Mouse (Mus musculus) cerebellum, postnatal 14 days (tissue): ENCODE measurements around the gene Arl10.
A peak's percentile ranks its signal among the peaks of the same experiment; 100 is the strongest.

Experiments
- DNase-seq, 2 experiments: peaks; one replicate each; pipeline ENCODE4 v3.0.0; 2021; ENCODE audit warnings: mixed read lengths in 2 of 2

The Arl10 gene

DNA sequence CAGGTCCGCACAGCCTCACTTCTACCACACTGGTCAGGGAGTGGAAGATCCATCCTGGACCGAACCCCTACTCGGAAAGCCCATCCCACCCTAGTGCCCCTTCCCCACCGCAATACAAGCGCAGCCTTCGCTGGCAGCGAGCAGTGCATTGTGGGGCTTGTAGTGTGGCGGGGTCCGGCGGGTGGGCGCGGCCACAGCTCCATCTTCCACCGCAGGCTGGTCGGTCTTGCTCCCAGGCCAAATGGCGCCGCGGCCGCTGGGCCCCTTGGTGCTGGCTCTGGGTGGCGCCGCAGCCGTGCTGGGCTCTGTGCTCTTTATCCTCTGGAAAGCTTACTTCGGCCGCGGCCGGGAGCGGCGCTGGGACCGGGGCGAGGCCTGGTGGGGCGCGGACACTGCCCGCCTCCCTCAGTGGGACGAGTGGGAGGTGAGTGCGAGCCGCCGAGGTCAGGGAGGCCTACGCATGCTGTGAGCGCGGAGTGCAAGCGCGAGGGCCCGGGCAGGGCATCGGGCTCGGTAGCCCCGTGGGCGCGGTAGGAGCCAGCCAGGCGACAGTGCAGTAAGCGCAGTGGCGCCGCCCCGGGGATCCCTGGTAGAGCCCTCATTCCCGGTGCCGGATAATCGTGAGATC lies at the start of gene Arl10:
Arl10 (plus strand) TSS at position 162 of the 628 bp plus-strand sequence.
- peak; percentile 80 to 85 for DNase-seq

DNA sequence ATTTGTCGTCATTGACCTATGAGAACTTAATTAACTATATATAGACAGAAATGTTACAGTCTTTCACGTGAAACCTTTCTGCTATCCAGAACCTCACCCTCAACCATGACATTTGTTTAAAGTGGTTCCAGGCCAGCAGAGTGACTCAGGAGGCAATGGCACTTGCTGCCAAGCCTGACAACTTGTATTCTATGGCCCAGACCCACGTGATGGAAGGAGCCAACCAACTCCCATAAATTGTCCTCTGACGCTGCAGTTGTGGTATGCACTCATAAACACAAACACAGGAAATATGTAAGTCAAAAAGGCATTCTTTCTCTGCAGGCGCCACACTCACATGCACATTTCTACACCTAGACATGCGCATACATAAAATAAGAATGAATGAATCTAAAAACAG lies 47.7 kb upstream of the Arl10 start:
- DNase-seq = no peak

DNA sequence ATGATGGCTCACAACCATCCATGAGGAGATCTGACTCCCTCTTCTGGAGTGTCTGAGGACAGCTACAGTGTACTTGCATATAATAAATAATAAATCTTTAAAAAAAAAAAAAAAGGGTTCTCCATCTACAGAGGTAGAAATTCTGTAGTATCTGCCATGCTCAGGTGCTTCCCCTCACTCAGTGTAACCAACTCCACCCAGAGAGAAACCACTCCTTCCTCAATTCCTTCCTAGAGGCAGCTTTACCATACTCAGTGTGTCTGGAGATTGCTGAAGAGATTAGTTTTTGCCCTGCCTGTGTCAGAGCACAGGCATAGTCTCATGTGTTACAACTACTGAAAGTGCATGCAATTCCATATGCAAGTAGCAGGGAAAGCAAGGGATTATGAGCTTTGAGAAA lies 42.7 kb upstream of the Arl10 start:
- no peak for DNase-seq

- DNase-seq = no peak
Observed at GRCm38 (mm10) chr13:54548036-54548435, 26.8 kb upstream of the Arl10 start.

DNA sequence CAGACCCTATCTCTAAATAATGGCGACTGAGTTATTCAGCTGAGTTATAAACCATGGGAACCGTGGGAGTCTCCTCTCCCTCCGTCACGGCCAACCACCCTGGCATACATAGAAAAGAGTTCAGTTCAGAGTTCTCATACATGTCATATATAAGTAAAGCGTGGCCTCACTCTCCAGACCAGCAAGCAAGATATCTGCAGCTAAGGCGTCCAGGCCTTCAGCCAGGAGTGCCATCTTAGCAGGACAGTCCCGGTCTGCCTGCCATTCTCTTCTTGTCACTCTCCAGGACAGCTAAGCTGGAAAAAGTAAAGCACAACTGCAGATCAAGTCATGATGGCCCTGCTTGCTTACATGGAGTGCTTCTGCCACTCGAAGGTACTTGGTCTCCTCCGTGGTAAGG lies 18.6 kb upstream of the Arl10 start:
- no peak for DNase-seq

DNA sequence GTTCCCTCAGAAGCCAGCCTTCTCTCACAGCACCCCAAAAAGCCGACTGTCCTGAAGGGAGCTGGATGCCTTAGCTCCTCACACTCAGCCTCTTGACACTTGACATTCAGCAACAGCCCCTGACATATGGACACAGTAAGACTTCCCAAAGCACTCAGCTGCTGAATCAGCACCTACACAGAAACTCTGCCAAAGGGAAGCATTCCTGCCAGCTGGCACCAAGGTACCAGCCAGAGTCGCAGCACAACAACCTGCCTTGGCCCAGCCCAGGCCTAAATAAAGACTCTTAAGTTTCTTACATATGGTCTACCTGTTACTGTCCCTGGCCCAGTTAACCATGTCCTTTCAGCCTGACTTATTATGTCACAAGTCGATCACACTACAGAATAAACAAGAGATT lies 18.0 kb upstream of the Arl10 start:
- DNase-seq = peak; percentile 94 to 96

DNA sequence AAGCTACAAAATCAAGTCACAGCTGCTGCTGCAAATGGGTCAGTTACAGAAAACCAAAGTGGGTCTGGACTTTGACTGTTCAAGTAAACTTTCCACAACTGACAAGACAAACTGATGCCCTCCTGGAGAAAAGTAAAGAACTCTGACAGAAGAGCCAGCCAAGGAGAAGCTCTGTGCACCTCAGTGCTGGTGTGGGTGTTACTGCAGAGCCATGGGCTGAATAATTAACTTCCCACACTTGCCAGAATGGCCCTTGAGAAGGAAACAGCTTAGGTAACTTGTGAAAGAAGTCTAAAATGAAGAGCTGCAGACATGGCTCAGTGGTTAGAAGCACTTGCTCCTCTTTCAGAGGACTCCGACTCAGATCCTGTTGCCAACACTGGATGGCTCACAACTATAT lies 17.2 kb upstream of the Arl10 start:
- no peak for DNase-seq

DNA sequence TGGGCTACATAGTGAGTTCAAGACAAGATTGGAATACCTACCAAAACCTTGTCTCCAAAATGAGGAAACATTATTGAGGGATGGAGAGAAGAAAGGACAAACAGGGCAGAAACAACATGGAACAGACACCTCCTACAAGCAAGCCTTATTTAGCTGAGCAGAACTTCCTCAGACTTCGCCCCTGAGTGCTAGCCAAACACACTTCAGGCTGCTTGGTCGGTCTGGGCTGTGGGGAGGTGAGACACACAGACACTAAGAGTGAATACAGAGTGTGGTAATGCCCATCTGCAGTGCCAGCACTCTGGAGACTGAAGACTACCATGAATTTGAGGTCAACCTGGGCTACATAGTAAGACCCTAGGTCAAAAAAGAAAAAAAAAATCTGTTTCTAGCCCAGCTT lies 15.2 kb upstream of the Arl10 start:
- no peak for DNase-seq

GRCm38 (mm10) chr13:54560608-54561007 lies 14.2 kb upstream of the Arl10 start:
- DNase-seq = no peak

DNA sequence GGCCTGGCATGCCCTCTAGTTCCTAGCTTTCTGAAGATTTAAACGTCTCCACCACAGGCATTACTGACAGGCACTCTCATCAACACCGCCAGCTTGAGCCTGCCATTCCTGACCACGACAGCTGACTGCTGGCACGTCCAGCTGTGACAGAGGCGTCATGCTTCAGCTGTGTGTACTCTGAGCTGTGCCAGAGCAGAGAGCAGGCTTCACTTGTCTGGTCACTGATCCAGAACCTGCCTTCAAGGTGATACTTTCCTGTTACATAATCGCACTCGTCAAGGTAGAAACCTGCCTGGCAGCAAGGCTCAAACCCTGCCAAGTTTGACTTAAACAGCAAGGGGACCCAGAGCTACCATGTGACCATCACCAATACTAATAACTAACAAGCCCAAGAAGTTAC lies 12.3 kb upstream of the Arl10 start:
- DNase-seq = no peak

DNA sequence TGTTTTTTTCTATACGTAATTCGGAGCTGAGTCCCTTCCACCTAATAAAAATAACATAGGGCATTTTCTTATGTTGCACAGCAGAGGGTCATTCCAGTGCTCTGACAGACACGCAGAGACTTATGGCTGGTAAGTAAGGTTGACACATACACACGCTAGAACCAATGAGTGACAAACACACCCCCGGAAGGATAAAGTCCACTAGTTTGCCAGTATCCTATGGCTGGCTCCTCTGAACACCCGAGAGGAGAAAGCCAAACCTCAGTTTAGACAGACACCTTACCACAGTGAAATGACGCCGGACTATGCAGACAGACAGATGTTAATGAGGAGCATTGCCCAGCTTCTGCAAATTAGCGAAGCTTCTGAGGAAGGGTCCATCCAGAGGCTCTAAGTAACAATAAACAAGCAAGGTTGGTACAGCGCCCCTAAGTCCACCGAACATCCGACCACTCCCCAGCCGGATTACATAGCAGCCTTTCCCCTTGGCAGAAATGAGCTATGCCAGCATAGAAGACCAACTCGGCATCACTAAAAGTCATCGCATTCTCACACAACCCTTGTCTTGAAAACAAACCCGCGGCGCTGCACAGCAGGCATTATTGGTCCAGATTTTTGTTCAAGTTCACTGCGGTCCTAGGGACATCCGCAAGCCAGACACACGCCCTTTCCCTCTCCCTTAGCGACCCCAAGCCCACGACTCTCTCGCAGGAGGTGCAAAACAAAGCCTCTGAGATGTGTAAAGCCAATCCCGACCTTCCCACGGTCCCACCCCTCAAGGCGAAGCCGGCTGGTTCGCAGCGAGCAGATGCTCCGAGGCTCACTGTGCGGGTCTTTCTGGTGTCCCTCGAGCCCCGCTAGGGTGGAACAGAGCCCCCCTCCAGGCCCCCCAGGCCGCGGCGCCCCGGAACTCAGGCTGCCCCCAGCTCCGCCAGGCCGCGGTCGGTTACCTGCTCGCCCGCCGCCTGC lies 10.3 kb upstream of the Arl10 start:
- peak in 1 of 2 experiments; percentile 45 for DNase-seq

DNA sequence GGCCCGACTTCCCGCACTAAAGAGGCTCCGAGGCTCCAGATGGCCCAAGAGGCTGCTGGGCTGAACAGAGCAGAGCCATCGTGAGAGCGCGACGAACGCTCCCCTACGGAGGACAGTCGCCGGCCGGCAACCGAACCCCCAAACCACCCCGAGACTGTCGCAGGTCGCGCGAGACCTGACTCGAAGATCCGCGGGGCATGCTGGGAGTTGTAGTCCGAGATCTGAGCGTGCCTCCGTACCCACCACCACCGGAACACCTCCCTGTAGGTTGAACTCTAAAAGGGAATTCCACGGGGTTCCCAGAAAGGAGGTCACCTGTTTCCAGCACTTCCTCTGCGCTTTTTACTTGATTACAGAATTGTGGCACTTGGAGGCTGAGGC lies 9.6 kb upstream of the Arl10 start, which contains the start of gene 4833439L19Rik:
4833439L19Rik (minus strand) TSS at position 235 of the 381 bp plus-strand sequence.
- DNase-seq = peak; percentile 97

DNA sequence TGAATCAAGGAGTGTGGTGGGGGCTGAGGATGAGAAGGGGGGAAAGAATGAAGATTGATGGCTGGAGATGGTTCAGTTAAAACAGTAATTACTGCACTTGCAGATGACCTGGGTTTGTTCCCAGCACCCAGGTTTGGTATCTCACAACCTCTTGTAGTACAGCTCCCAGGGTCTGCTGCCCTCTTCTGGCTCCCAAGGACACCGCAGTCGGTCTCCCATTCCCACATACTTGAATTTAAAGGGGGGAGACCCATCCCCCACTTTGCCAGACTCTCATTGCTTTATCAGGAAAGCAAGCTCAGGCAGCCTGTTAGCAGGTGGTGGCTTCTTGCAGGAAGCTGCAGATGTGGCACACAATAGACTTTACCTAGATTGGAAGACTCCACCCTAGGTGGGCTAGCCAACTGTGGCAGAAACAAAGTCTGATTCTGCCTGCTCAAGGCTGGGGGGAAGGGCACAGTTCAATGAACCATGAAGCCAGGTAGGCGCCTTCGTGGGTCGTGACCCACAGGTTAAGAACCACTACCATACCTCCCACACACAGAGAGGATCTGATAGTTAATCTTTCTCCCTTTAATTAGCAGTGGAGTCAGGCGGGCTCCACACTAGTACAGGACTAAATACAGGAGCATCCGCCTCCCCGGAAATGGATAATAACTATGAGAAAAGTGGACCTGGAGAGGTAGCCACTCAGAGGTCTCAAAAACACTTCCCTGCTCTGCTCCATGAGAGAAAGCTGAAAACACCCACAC lies 9.0 kb upstream of the Arl10 start:
- DNase-seq = peak; percentile 71 to 80

DNA sequence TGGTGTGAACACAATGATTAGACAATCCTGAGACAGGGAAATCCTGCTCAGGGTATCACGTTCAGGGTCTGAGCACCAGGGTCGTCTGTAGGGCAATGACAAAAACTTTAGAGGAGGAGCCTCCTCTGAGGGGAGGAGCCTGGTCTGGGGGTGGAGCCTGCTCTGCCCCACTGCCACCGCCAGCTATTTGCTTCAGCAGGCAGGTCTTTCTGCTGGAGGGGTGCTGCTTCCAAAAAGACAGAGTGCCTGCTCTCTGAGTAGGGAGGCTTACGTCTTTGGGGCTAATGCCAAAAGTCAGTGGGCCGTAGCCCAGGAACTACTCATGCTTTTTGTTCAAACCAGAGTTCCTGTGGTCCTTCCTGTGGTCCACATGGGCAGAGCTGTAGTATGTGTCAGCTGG lies 6.4 kb upstream of the Arl10 start:
- DNase-seq = no peak

GRCm38 (mm10) chr13:54569282-54569681 lies 5.5 kb upstream of the Arl10 start:
- DNase-seq = no peak

DNA sequence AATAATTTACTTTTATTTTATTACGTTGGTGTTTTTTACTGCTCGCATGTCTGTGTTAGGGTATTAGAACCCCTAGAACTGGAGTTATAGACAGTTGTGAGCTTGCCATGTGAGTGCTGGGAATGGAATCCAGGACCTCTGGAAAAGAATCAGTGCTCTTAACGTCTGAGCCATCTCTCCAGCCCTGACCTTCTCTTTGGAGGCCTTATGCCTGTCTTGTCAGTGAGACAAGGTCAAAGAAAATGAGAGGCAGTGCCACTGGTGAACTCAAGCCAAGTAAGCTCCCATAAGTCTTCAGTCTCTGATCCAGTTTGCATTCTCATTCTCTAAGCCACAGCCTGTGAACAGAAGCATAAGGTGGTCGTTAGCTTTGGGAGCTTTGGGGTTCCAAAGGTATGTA lies 4.1 kb upstream of the Arl10 start:
- no peak for DNase-seq

DNA sequence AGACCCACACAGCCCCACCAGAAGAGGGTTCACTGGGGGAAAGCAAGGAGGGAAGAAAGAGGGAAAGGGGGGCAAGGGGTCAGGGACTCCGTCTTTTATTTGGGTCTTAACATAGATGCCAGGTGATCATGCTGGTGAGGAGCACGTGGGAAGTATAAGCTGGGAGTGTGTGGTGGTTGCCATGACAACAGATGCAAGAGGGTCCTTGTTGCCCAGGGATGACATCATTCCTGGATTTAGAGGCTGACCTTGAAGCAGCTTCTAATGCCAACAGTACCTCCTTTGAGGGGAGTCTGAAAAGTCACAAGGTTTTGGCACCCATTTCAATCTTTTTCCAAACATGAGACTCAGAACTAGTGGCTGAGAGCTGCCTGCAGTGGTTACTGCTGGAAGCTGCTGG lies 3.2 kb upstream of the Arl10 start:
- DNase-seq = no peak

DNA sequence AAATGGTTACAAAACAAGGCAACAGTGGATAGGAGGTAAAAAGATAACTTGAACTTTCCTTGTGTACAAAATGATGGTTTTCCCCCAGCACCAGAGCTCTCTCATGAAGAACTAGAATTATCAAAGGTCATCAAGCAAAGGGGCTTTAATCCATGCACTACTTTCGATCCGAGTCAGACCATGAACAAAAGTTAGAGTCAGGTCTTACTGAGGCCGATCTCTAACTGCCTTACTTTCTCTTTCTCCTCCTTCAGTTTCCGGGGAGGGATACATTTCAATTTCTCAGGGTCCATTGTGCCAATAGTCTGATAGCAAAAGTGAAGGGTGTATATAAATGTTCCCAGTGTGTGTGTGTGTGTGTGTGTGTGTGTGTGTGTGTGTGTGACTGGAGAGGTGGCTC lies 2.2 kb upstream of the Arl10 start:
- DNase-seq = no peak

DNA sequence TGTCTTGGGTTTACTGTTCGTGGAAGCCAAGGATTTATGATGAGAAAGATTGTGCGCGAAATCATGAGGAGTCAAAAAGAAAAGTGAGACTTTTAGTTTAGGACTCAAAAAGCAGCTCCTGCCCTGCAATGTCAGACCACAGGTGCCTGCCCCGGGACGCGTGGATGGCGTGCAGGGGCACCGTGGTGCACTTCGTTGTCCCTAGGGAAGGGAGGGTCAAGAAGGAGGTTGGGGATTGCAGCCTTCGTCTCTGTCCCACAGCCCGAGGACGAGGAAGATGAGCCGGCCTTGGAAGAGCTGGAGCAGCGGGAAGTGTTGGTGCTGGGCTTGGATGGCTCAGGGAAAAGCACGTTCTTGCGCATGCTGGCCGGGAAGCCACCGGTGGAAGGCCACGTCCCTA lies 674 bp downstream of the Arl10 start:
- DNase-seq = no peak

GRCm38 (mm10) chr13:54577652-54578507 lies 3.1 kb downstream of the Arl10 start:
- no peak for DNase-seq

DNA sequence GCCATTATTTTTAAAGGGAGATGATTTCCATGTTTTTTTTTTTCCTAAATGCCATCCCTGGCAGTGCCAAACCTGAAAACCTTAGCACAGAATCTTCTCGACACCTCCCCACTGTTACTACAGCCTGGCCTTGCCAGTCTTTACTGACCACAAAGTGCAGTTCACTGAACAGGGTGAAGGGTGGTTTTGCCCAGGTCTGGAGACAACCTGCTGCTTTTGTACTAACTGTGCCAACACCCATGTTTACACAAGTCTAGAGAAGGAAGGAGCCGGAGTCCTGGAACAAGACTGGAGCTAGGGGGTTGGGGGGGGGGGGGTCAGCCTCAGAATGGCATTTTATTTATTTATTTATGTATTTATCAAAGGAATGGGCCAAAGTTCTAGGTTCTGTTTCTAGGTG lies 6.6 kb downstream of the Arl10 start:
- no peak for DNase-seq

DNA sequence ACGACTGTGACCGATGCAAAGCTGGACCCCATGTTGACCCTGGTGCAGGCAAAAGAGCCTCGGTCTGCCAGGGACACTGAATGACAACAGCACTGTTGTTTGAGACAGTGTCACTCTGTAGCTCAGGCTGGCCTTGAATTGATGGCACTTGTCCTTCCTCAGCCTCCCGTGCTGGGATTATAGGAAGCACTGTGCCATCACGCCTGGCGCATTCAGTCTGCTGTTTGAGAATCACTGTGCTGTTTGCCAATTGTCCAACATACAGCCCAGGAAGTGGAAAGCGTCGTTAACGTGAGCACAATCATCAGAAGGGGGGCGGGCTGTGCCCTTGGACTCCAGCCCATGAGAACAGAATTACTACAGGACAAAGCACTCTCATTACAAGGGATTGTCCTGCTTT lies 7.3 kb downstream of the Arl10 start:
- no peak for DNase-seq

DNA sequence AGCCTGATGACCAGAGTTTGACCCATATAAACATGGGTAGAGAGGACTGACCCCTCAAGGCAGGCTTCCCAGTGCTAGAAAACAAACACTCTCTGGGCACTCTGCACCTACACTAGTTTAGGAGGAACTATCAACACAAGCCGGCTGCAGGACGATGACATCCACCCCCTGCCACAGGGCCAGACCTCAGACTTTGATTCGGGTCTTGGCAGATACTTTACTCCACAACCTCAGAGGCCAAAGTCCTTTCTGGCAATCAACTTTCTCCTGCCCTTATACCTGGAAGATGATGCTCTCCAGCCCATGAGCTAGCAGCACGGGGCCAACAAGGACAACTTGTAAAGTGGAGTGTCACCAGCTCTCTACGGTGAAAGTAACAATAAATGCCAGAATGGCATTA lies 8.0 kb downstream of the Arl10 start:
- no peak for DNase-seq
